Mouse (Mus musculus) heart, adult 10 weeks (tissue): ENCODE results near the gene Gm45711. TPM values are rescaled to one million over a fixed set of nuclear protein-coding genes. Genes with fewer than 3 reads are reported as not detected.

Source experiments
- polyA plus RNA-seq: library from polyadenylated mRNA; stranded (reverse); fragments of 350-450 nt; fragmentation: Illumina TruSeq; extraction: RNeasy Lipid Tissue Mini Kit (QIAGEN cat#74804); gene quantifications from one replicate; pipeline ENCODE4 v1.2.3, GENCODE M21; 2014; ENCODE audit warnings: low read depth, low replicate concordance

The Gm45711 gene
- polyA plus RNA-seq, result not detected

DNA sequence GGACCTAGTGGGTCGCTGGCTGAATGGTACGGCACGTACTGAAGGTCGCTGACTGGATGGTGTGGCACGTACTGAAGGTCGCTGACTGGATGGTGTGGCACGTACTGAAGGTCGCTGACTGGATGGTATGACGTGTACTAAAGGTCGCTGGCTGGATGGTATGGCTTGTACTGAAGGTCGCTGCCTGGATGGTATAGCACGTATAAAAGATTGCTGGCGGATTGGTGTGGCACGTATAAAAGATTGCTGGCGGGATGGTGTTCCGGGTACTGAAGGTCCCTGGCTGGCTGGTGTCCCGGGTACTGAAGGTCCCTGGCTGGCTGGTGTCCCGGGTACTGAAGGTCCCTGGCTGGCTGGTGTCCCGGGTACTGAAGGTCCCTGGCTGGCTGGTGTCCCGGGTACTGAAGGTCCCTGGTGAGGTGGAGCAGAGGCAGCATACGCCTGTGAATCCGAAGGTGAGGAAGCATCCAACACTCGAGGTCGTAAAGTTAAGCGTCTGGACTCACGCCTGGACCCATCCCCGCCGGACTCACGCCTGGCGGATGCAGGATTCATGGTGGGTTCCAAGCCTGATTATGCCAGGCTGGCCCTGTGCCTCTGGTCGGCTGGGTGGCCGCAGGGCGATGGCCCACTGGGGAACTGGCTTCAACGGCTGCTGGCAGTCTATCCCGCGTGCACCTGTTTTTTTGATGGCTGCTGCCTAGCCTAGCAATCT, at the start of gene Gm45711, which contains the start of gene Cmtm1:
TSS of gene Gm45711 (minus strand) at position 641 of the 715 bp plus-strand sequence.
TSS of gene Cmtm1 (minus strand) at position 705 of the 715 bp plus-strand sequence.

DNA sequence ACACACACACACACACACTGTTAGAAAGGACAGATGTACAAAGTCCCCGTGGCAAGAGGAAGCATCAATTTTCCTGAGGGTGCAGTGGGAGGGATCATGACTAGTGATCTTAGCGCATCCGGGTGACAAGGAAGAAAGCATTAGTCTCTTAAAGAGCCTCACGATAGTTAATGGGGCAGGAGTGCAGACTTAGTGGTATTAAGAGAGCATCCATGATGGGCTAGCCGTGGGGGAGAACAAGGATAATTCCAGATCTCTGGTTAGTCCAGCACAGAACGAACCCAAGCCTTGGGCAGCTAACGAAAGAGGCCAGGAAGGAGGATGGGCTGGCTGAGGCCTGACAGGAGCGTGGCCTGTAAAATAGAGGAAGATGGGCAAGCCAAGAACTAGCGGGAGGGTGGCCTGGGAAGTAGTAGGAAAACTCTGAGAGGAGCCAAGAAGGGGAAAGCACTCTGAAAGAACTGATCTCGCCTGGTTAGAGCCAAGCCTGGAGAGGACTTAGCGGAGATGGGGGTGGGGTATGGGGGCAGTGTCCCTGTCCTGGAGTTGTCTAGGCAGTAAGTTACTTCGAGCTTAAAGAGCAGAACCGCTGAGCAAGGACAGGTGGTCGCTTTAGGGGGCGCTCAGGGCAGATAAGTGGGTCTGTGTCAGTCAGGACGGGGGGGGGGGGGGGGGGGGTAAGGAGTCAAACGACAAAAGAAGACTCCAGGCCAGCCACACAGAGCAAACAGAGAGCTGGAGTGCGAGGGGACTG, 29.5 kb upstream of the Gm45711 start, which contains the start of gene Cmtm3:
TSS of gene Cmtm3 (plus strand) at position 182 of the 754 bp plus-strand sequence.

GRCm38 (mm10) chr8:104321930-104322329, 12.0 kb upstream of the Gm45711 start, which contains the start of gene Cmtm2b:
TSS of gene Cmtm2b (plus strand) at chr8:104322230.

DNA sequence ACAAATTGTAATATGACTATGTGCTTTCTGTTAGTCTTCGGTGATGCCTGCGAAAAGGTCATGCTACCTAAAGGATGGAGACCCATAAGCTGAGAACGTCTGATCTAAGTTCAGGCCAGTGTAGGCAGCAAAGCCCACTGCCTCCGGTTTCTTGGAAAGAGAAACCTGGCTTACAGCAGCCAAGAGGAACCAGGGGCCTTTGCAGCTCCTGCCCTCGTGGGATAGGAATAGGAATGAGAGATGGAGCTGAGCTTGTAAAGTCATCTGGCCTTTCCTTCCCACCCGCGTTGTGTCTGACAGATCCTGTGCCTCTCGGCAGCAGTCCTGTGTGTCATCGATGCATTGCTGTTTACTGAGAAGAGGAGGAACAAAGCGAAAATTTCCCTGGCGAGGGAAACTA, 11.4 kb upstream of the Gm45711 start, which contains the start of gene Gm11020:
TSS of gene Gm11020 (plus strand) at position 301 of the 400 bp plus-strand sequence.

DNA sequence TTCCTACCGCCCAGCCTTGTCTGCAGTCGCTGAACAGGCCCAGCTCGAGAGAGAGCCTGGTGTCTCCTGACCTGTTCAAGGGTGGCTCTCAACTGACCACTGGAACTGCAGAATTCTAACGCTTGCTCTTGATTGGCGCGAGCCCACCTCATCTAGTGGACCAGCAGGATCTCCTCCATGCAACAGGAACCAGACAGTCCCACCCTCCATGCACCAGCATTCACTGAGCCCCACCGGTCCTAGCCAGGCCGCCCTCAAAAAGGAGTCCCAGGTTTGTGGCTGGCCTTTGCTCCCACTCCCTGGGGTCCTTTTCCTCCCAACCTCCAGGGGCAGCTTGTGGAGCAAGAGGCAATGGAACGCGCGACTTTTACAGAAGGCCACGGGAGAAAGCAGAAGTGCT, 16.8 kb downstream of the Gm45711 start, which contains the start of gene Cmtm2a:
TSS of gene Cmtm2a (minus strand) at position 101 of the 400 bp plus-strand sequence.

DNA sequence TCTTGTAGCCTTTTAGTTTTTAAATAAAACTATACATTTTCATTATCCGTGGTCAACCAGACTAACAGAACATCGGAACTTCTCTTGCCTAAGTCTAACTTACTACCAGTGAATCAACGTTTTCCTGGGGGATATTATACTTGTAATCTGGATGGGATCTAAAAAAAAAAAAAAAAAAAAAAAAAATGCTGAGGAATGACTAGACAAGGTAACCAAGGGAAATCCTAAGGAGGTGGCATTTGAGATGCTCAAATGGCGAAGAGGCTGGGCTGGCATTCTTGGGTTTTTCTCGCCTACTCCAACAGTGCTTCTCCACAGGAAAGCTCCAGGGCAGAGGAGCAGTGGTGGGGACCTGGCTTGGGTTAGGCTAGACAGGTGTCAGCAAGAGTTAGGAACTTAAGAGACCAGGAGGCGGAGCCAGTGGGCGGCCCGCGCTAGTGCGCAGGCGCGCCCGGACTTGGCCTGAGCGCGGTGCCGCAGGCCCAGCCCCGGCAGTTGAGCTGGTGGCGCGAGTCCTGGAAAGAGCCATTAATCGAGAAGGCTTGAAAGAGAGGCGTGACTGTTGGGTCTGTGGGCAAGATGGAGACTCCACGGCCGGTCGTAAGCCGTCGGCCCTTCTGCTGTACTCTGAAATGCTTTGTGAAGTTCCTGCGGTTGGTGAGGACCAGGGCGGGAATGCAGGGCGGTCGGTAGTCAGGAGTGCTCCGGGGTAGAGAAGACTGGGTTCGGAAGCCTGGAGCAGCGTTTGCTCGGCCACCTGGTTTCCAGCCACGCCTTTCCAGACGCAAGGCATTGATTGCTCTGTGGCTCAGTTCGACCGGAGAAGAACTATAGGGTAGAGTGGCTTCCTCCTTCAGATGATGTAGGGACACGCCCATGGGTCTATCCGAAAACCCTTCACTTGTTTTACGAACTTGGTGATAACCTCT, 59.2 kb downstream of the Gm45711 start, which contains the start of gene Cklf:
TSS of gene Cklf (plus strand) at position 423 of the 929 bp plus-strand sequence.

DNA sequence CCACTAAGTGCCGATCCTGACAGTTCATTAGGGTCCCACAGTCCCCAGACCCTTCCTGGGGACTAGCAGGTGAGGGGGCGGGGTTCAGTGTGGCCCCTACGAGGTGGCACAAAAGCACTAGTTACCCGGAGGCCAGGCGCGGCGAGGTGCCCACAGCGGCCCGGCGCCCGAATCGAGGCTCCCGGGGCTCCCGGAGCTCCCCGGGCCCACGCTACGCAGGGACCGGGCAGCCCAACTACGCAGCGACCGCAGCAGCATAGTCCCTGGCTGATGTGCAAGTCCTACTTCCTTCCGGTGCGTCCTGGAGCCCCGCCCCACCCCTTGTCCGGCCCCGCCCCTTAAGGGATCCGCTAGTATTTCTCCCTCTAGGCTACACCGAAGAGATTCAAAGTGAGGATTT, 61.6 kb downstream of the Gm45711 start, which contains the start of gene Tk2:
TSS of gene Tk2 (minus strand) at position 283 of the 400 bp plus-strand sequence.

Other genes with a start within 250 kb of the Gm45711 start
- gene Cdh5, start 208.5 kb downstream of the Gm45711 start, polyA plus RNA-seq, result 100 TPM
- 1.4 TPM for gene Bean1, start 139.6 kb downstream of the Gm45711 start, polyA plus RNA-seq
- gene Tk2, start 61.5 kb downstream of the Gm45711 start, polyA plus RNA-seq, result 12.0 TPM
- 4.0 TPM for gene Cklf, start 59.2 kb downstream of the Gm45711 start, polyA plus RNA-seq
- not detected for gene Cmtm2a, start 16.9 kb downstream of the Gm45711 start, polyA plus RNA-seq
- not detected for gene Cmtm1, start 64 bp upstream of the Gm45711 start, polyA plus RNA-seq
- not detected for gene Gm11020, start 11.5 kb upstream of the Gm45711 start, polyA plus RNA-seq
- not detected for gene Cmtm2b, start 12.1 kb upstream of the Gm45711 start, polyA plus RNA-seq
- gene Cmtm3, start 29.3 kb upstream of the Gm45711 start, polyA plus RNA-seq, result 21.9 TPM
- gene Cmtm4, start 85.7 kb upstream of the Gm45711 start, polyA plus RNA-seq, result 11.0 TPM
- 46.8 TPM for gene Dync1li2, start 133.0 kb upstream of the Gm45711 start, polyA plus RNA-seq
- gene Terb1, start 199.8 kb upstream of the Gm45711 start, polyA plus RNA-seq, result not detected
- gene Nae1, start 224.6 kb upstream of the Gm45711 start, polyA plus RNA-seq, result 52.6 TPM
- gene Car7, start 224.6 kb upstream of the Gm45711 start, polyA plus RNA-seq, result 5.7 TPM